Comparison of ENCODE assay signal across 8 mouse cellular contexts in the genomic region with DNA sequence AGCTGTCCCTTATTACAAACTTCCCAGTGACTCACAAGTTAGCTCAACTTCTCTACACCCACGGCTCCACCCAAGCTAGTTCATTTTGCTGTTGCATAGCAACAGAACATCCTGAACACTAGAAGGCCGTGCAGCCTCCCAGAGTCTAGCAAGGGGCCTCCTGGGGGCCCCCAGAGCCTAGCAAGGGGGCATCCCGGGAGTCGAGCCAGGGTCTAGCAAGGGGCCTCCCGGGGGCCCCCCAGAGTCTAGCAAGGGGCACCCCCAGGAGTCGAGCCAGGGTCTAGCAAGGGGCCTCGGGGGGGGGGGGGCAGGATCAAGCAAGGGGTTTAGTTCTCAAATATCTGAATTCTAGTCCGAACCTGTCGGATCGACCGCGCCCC. TPM values are rescaled to one million over a fixed set of nuclear protein-coding genes. Genes with fewer than 3 reads are reported as not detected.
DNase-seq lines count a peak whose midpoint lies in the region; ATAC-seq and TF ChIP-seq lines count a peak whose summit lies in the region.

No protein-coding gene starts in this region.

- peaks cover 5% of the 10 kb centered on the region; the same call in 1 of the 2 replicates for H3K4me1 ChIP-seq in forebrain, postnatal 0 days (ENCODE audit: insufficient read depth)
- peaks cover 16% of the 10 kb centered on the region for H3K4me1 ChIP-seq in hindbrain, embryonic 10.5 days (replicated peaks)

- H3K4me2 ChIP-seq in forebrain, postnatal 0 days (ENCODE audit: low read depth), result peak overlapping the region; percentile 79

- H3K9ac ChIP-seq in forebrain, postnatal 0 days, result peak overlapping the region; percentile 88

- peak; percentile 24 for ATAC-seq in forebrain, postnatal 0 days

- no peak for TF ChIP-seq CTCF in forebrain, postnatal 0 days (IDR thresholded peaks at IDR 0.05; ENCODE audit: low read depth)

- peak overlapping the region; percentile 96 for H3K27ac ChIP-seq in forebrain, postnatal 0 days (ENCODE audit: low read depth, low read length)
- peak overlapping the region; percentile 97 for H3K27ac ChIP-seq in hindbrain, embryonic 10.5 days

- H3K36me3 ChIP-seq in forebrain, postnatal 0 days (ENCODE audit: insufficient read depth), result peaks cover 25% of the 10 kb centered on the region
- peaks cover 32% of the 10 kb centered on the region for H3K36me3 ChIP-seq in hindbrain, embryonic 10.5 days

- peak overlapping the region; percentile 73 for H3K4me3 ChIP-seq in forebrain, postnatal 0 days (ENCODE audit: low read depth, low read length)
- peak overlapping the region; percentile 90 for H3K4me3 ChIP-seq in hindbrain, embryonic 10.5 days

- H3K27me3 ChIP-seq in forebrain, postnatal 0 days (ENCODE audit: insufficient read depth, low read length), result no peaks in the 10 kb centered on the region
- no peaks in the 10 kb centered on the region for H3K27me3 ChIP-seq in hindbrain, embryonic 10.5 days (ENCODE audit: insufficient read depth, poor library complexity, severe bottlenecking)

- under 1% methylated on average over 12 of the region's 12 CpGs for WGBS in forebrain, postnatal 0 days
- 0% methylated on average over 12 of the region's 12 CpGs for WGBS in hindbrain, embryonic 10.5 days

- no peaks in the 10 kb centered on the region for H3K9me3 ChIP-seq in forebrain, postnatal 0 days (ENCODE audit: low read length)
- H3K9me3 ChIP-seq in hindbrain, embryonic 10.5 days, result no peaks in the 10 kb centered on the region

- peak; percentile 76 for DNase-seq in MN1 (ENCODE audit: low spot score)
- peak; percentile 70 for DNase-seq in c-Kit-positive CD71-positive TER-119-negative erythroid progenitor cells, embryonic 14.5 days (ENCODE audit: low read depth)
- peak; percentile 80 for DNase-seq in forebrain, postnatal 0 days
- DNase-seq in hindbrain, embryonic 10.5 days (ENCODE audit: low spot score), result peak; percentile 78
- DNase-seq in left cerebral cortex, adult 18-20 months (ENCODE audit: low spot score in 2 of 2), result peak; percentile 57 to 63
- DNase-seq in lung, postnatal 36 days, result peak; percentile 85
- peak; percentile 86 for DNase-seq in retina, embryonic 14.5 days (ENCODE audit: low spot score)
- DNase-seq in thymus, postnatal 4 days, result peak; percentile 69

RNA-seq across cellular contexts. Expression of gene Sfr1, which starts 0.8 kb away (rescaled TPM):
- 67.0 and 85.9 TPM in 2 replicates for total RNA-seq in forebrain, postnatal 0 days (2014; rRNA removed)
- 211 and 215 TPM in 2 replicates for polyA plus RNA-seq in forebrain, postnatal 0 days (2015; fragmentation: Nextera tagmentation; extraction: Ambion mirVana)
- 211 and 264 TPM in 2 replicates for polyA plus RNA-seq in hindbrain, embryonic 10.5 days (2016; fragmentation: Nextera tagmentation; extraction: Ambion mirVana)
- 10 to 100 TPM; 89.3 to 91.6 TPM for total RNA-seq in left cerebral cortex, adult 18-20 months (2021)

RNA-seq across cellular contexts. Expression of gene Col17a1, which starts 38.8 kb away (rescaled TPM):
- 0.08 and 0.57 TPM in 2 replicates for total RNA-seq in forebrain, postnatal 0 days (2014; rRNA removed)
- 0.08 and 0.42 TPM in 2 replicates for polyA plus RNA-seq in forebrain, postnatal 0 days (2015; fragmentation: Nextera tagmentation; extraction: Ambion mirVana)
- 0.19 and 0.30 TPM in 2 replicates for polyA plus RNA-seq in hindbrain, embryonic 10.5 days (2016; fragmentation: Nextera tagmentation; extraction: Ambion mirVana)
- under 1 TPM; 0.21 to 0.66 TPM for total RNA-seq in left cerebral cortex, adult 18-20 months (2021)

Comparison
In these comparisons a context has a peak if more than half of its experiments do, and no peak if none do; other contexts are left out.
1. Peak in every context shown above with its lines: DNase-seq, ATAC-seq, H3K4me3 ChIP-seq and H3K27ac ChIP-seq.